Comparison of ENCODE assay signal across 8 mouse cellular contexts in the genomic region with DNA sequence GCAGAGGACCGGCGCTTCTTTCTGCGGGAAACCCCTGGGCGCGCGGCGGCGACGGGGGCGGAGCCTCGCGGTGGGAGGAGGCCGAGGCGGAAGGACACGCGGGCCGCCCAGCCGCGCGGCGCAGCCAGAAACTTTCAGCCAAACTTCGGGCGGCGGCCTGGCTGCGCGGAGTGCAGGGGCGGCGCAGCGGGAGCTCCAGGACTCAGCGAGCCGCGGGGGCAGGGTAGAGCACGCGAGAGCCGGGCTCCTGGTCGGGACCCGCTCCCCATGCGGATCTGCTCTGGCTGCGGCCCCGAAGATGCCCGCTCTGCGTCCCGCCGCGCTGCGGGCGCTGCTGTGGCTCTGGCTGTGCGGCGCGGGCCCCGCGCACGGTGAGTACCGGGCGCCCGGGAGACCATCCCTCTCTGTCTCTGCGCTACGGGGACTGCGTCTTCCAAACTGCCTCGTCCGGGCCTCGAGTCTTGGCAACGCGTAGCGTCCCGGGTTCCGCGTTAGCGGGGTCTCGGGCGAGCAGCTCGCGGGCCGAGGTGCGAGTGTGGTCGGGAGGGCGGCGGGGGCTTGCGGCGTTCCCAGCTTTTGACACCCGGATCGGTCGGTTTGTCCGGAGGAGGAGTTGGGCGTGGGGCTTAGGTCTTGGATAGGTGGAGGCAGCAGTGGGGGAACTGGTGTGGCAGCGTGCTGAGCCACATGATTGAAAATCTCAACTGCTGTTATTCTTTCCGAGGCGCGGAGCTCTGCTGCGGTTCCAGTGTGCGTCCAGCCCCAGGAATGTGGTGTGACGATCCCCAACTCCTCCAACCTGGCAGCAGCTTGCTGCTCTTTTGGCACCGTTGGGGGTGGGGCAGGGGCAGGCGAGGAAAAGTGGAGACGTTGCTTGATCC. TPM values are rescaled to one million over a fixed set of nuclear protein-coding genes. Genes with fewer than 3 reads are reported as not detected.
DNase-seq lines count a peak whose midpoint lies in the region; ATAC-seq and TF ChIP-seq lines count a peak whose summit lies in the region.

A gene (plus strand): TSS at position 127 of the 881 bp plus-strand sequence.

- H3K27ac ChIP-seq in ES-Bruce4 (ENCODE audit: insufficient read depth, low read length): no peak within 1 kb of the TSS
- H3K27ac ChIP-seq in forebrain, embryonic 14.5 days (ENCODE audit: low read depth, low read length): peak within 1 kb of the TSS; percentile 78

- DNase-seq in forebrain, embryonic 14.5 days (ENCODE audit: low spot score): peak; percentile 96
- DNase-seq in heart, postnatal 14 days: peak; percentile 98
- peak; percentile 87 to 93 for DNase-seq in layer of hippocampus, adult 18-20 months (ENCODE audit: low spot score in 2 of 2)
- peak; percentile 94 for DNase-seq in lung, adult 2 months
- DNase-seq in thymus, adult 18-20 months: peak; percentile 88 to 90

- peak; percentile 28; the same call in 1 of the 2 replicates for ATAC-seq in cerebellum, adult (ENCODE audit: insufficient number of reproducible peaks, low FRiP score, low TSS enrichment)
- peak; percentile 90 for ATAC-seq in forebrain, embryonic 14.5 days
- ATAC-seq in neutrophil, adult 5-6 weeks (ENCODE audit: extremely low read depth, insufficient number of reproducible peaks, low FRiP score, poor library complexity, severe bottlenecking): peak; percentile 90

- H3K4me3 ChIP-seq in ES-Bruce4 (ENCODE audit: low read depth, low read length): peak within 1 kb of the TSS; percentile 86
- H3K4me3 ChIP-seq in forebrain, embryonic 14.5 days (ENCODE audit: low read depth, low read length): peak within 1 kb of the TSS; percentile 82
- peak within 1 kb of the TSS; percentile 89 for H3K4me3 ChIP-seq in lung, adult 2 months (replicated peaks; ENCODE audit: extremely low read depth, low read depth, low read length)

- peak; percentile 28 for TF ChIP-seq POLR2A in ES-Bruce4 (IDR thresholded peaks at IDR 0.05; ENCODE audit: insufficient read depth, low read length)
- peak; percentile 77 for TF ChIP-seq POLR2A in lung, adult 2 months (IDR thresholded peaks at IDR 0.05; ENCODE audit: borderline replicate concordance, extremely low read depth, low read depth, low read length)

- WGBS in forebrain, embryonic 14.5 days: under 1% methylated on average over 81 of the region's 95 CpGs
- WGBS in lung, adult 2 months: under 1% methylated on average over 95 of the region's 95 CpGs

- H3K4me1 ChIP-seq in ES-Bruce4 (ENCODE audit: control insufficient read depth, insufficient read depth, low read length): no peaks in the 10 kb centered on the region
- H3K4me1 ChIP-seq in forebrain, embryonic 14.5 days (ENCODE audit: control insufficient read depth, insufficient read depth, low read length): peaks cover 28% of the 10 kb centered on the region
- H3K4me1 ChIP-seq in lung, adult 2 months (ENCODE audit: control insufficient read depth, insufficient read depth, low read length): peaks cover 16% of the 10 kb centered on the region; the same call in 1 of the 2 replicates

- intact Hi-C loops in heart, postnatal 14 days (cut with DNase I): loop anchor here (1.0 to 5.0 kb wide), 2 partner anchors 81 to 212 kb away; no protein-coding TSS in a partner anchor

- no peak for TF ChIP-seq CTCF in ES-Bruce4 (IDR thresholded peaks at IDR 0.05; ENCODE audit: low read depth, low read length)
- TF ChIP-seq CTCF in lung, adult 2 months (IDR thresholded peaks at IDR 0.05; ENCODE audit: insufficient read depth, low read length): no peak

- no peaks in the 10 kb centered on the region for H3K36me3 ChIP-seq in ES-Bruce4 (ENCODE audit: control insufficient read depth, insufficient read depth, low read length, poor library complexity, severe bottlenecking)
- no peaks in the 10 kb centered on the region for H3K36me3 ChIP-seq in forebrain, embryonic 14.5 days (ENCODE audit: control insufficient read depth, insufficient read depth, low read length)

- peak within 1 kb of the TSS; percentile 78 for H3K9ac ChIP-seq in ES-Bruce4 (ENCODE audit: low read depth, poor library complexity, severe bottlenecking)
- peak within 1 kb of the TSS; percentile 83 for H3K9ac ChIP-seq in forebrain, embryonic 14.5 days (ENCODE audit: low read length)

- TF ChIP-seq EP300 in ES-Bruce4 (IDR thresholded peaks at IDR 0.05; ENCODE audit: insufficient read depth, low read depth, low read length): 0 out of 2 replicates have a peak, but pooled peaks have one; percentile 12

- H3K9me3 ChIP-seq in ES-Bruce4 (replicated peaks; ENCODE audit: control insufficient read depth, insufficient read depth, low read length, poor library complexity, severe bottlenecking): no peaks in the 10 kb centered on the region
- H3K9me3 ChIP-seq in forebrain, embryonic 14.5 days (replicated peaks; ENCODE audit: control insufficient read depth, low read length): no peaks in the 10 kb centered on the region

- no peaks in the 10 kb centered on the region for H3K27me3 ChIP-seq in ES-Bruce4 (ENCODE audit: control insufficient read depth, insufficient read depth, low read length, poor library complexity, severe bottlenecking)
- H3K27me3 ChIP-seq in forebrain, embryonic 14.5 days (replicated peaks; ENCODE audit: control insufficient read depth, insufficient read depth, low read length): no peaks in the 10 kb centered on the region; the same call in 1 of the 2 replicates

- peak within 1 kb of the TSS; percentile 82 for H3K4me2 ChIP-seq in forebrain, embryonic 14.5 days (ENCODE audit: low read length)

RNA-seq across cellular contexts. Expression of the gene that starts here (rescaled TPM):
- polyA plus RNA-seq in ES-Bruce4 (2011; ENCODE audit: insufficient read depth, insufficient read length, low read depth, missing spikeins): 23.2 and 23.5 TPM in 2 replicates
- polyA plus RNA-seq in forebrain, embryonic 14.5 days (2014; fragmentation: Nextera tagmentation; extraction: Ambion mirVana): 13.6 and 18.1 TPM in 2 replicates
- 10 to 100 TPM; 23.4 to 23.6 TPM for total RNA-seq in heart, postnatal 14 days (2021)
- 10 to 100 TPM; 21.4 to 22.8 TPM for total RNA-seq in layer of hippocampus, adult 18-20 months (2021)
- 43.0 and 48.7 TPM in 2 replicates for polyA plus RNA-seq in lung, adult 2 months (2012; rRNA removed)
- 219 and 232 TPM in 2 replicates for total RNA-seq in neutrophil, adult 5-6 weeks (2017)

Comparison
In these comparisons a context has a peak if more than half of its experiments do, and no peak if none do; other contexts are left out.
1. ATAC-seq: peak in every context shown above with its lines; median percentile 90 in forebrain, embryonic 14.5 days; 90 in neutrophil, adult 5-6 weeks; 28 in cerebellum, adult.